Mouse (Mus musculus) fat pad, adult 2 months (tissue): ENCODE results near the gene Hist1h2ak.
A peak's percentile ranks its signal among the peaks of the same experiment; 100 is the strongest.
"Not testable (repeated sequence)": the region's sequence is repeated elsewhere in the genome, so short reads cannot be mapped to it uniquely, and the experiment has no call there.

Source experiments
- DNase-seq: peaks from one replicate; pipeline ENCODE4 v3.0.0-alpha.2; 2011; ENCODE audit warnings: low read depth, low spot score; ENCODE audit errors: extremely low read depth

Hist1h2ak gene

DNA sequence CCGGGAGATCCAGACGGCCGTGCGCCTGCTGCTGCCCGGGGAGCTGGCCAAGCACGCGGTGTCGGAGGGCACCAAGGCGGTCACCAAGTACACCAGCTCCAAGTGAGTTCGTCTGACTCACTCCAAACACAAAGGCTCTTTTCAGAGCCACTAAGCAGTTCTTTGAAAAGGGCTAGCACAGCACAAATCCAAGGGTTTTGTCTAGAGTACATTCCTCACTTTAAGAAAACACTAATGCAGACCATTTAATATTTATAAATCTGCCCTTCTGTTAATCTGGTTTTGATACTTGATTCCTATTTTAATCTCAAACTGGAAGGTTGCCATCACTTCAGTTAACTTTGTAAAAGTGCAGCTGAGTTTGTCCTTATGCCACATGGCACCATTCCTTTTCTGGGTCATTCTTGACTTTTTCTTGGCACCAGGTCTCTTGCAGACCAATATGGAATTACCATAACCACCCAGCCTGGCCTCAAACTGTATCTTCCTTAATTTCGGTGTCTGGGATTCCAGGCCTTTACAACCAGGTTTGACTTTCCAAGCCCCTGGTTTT is 31.2 kb downstream of the Hist1h2ak start:
- no peak for DNase-seq

DNA sequence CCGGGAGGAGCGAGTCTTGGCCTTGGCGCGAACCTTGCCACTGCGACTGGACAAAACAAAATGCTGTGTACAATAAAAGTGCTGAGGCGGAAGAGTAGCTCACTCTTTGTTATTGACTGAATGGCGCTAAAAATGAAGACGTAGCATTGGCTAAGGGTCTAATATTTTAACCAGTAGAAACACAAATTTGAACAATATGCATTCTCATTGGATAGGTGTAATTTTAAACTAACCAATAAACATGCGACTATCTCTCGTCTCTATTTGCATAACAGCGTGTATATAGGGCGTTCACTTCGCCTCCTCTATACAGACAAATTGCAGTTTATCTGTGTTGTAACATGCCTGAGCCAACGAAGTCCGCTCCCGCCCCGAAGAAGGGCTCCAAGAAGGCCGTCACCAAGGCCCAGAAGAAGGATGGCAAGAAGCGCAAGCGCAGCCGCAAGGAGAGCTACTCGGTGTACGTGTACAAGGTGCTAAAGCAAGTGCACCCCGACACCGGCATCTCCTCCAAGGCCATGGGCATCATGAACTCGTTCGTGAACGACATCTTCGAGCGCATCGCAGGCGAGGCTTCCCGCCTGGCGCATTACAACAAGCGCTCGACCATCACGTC is 31.8 kb downstream of the Hist1h2ak start, which contains the start of gene Hist1h2bm:
Gene Hist1h2bm (plus strand): TSS at position 288 of the 616 bp plus-strand sequence.
- peak; percentile 86 for DNase-seq

DNA sequence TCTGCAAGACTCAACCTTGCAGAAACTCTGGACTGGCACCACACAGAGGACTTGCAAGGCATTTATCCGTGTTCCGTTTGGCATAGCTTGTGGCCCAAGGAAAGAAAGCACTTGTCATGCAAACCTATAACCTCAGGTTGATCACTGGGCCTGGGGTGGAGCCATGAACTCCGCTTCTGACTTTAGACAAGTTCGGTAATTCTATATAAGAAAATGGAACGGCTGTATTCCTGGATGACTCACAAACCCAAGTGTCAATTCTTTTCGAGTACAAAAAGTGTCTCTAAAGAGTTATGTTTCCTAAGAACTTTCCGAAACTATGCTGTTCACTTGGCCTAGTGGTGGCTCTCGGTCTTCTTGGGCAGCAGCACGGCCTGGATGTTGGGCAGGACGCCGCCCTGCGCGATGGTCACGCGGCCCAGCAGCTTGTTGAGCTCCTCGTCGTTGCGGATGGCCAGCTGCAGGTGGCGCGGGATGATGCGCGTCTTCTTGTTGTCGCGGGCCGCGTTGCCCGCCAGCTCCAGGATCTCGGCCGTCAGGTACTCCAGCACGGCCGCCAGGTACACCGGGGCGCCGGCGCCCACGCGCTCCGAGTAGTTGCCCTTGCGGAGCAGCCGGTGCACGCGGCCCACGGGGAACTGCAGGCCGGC is 32.4 kb downstream of the Hist1h2ak start:
- DNase-seq, result not testable (repeated sequence)

- no peak for DNase-seq
These were observed 35.1 kb downstream of the Hist1h2ak start for GRCm38 (mm10) chr13:21718381-21719080.

DNA sequence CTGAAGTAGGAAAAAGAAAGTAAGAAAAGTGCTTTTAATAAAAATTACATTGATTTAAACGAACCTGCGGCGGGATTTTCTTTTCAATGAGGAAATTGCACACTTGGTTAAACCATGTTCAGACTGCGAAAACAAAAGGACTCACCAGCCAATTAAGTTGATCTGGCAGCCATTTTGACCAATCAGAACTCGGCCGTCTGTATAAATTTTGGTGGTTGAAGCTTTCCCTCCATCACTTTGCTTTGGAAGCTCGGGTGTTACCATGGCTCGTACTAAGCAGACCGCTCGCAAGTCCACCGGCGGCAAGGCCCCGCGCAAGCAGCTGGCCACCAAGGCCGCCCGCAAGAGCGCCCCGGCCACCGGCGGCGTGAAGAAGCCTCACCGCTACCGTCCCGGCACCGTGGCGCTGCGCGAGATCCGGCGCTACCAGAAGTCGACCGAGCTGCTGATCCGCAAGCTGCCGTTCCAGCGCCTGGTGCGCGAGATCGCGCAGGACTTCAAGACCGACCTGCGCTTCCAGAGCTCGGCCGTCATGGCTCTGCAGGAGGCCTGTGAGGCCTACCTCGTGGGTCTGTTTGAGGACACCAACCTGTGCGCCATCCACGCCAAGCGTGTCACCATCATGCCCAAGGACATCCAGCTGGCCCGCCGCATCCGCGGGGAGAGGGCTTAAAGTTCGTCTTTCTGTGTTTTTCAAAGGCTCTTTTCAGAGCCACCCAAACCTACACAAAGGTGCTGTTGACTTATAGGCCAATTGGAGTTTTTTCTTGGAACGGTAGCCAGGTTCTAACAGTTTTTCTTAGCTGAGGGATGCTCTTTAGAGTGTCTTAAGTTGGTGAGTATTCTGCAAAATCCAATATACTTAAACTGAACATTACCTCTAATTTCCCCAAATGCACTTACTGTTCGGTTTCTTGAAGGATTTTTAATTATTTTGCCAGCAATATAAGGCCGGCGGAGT is 36.0 kb downstream of the Hist1h2ak start, which contains the start of gene Hist1h3h:
Gene Hist1h3h (plus strand): TSS at position 263 of the 961 bp plus-strand sequence.
- DNase-seq, result not testable (repeated sequence)

- DNase-seq, result not testable (repeated sequence)
These were observed 36.9 kb downstream of the Hist1h2ak start for GRCm38 (mm10) chr13:21716540-21717391.

- DNase-seq, result peak; percentile 76
These were observed 37.6 kb downstream of the Hist1h2ak start, which contains the start of the genes Hist1h2bl and Hist1h2ai for GRCm38 (mm10) chr13:21715864-21716539. Gene Hist1h2bl (minus strand): TSS chr13:21716143. Gene Hist1h2ai (plus strand): TSS chr13:21716422.

DNA sequence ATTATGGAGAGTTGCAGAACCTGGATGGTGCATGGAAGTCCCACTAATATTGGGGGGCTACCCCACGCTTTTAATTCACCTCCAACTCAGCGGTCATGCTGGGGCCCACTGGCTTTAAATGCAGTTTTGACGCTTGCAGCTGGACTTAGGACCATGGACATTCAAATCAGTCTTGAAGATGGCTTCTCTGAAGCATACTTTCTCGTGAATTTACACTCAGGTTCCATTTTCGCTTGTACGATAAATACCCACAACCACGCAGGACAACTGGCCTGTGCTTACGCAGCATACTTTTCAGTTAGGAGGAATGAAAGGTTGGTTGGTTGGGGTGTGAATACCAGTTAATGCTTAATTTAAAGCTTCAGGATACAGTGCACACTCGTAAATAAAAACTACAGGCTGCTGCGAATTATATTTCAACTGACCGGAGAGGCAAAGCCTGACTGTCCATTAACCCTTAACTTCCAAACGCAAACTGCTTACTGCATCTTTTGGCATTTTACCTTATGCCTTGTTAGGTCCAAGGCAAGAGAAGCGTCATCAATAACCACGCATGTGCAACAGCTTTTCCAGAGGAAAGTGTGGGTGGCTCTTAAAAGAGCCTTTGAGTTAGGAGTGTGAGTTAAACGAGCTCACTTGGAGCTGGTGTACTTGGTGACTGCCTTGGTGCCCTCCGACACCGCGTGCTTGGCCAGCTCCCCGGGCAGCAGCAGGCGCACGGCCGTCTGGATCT is 38.3 kb downstream of the Hist1h2ak start:
- DNase-seq, result no peak

DNA sequence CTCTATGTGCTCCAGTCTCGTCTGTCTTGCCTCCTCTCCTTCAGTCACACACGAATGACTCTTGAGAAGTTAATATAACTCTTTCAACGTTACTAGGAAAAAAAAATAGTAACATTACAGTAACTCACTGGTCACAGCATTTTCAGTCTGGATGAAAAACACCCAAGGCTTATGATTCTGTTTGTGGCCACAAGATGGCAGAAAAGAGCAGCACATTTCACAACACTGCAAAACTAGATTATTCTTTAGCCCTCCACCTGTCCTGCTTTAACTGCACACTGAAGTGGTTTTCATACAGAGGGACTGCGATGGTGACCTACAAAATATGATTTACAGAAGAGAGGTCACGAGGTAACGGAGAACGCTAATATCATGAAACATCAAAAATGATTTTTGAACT is 38.9 kb downstream of the Hist1h2ak start:
- no peak for DNase-seq

GRCm38 (mm10) chr13:21711698-21712097 is 41.9 kb downstream of the Hist1h2ak start:
- DNase-seq, result no peak

- DNase-seq, result no peak
These were observed 42.7 kb downstream of the Hist1h2ak start for GRCm38 (mm10) chr13:21710821-21711525.

DNA sequence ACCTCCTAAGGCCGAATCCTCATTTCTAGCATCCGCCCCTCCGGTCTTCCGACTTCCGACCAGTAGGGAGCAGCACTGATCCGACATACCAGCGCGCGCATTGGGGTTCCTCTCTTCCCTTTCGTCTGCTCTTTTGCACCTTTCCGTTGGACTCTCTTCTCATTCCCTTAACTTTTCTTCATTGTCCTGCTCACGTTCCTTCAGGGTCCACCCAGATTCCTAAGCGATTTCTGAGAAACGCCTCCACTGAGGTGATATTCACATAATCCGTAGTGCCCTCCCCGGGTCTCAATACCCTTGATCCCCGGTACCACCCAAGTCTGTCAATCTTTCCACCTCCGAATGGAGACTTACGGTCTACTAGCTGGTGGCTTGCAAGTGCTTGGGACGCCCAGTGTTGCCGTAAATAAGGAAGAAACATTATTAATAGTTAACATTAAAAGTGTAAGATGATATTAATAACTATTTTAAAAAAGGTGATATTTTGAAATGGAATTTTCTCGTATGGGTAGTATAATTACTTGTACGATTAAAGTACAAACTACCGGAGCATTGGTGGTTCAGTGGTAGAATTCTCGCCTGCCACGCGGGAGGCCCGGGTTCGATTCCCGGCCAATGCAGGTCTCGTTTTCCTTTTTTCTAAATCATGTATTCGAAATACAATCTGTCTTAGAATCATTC is 43.5 kb downstream of the Hist1h2ak start:
- no peak for DNase-seq

GRCm38 (mm10) chr13:21706669-21707068 is 47.0 kb downstream of the Hist1h2ak start:
- no peak for DNase-seq
